Mouse (Mus musculus): ENCODE results near the gene Tgfbr2.
"Not testable (repeated sequence)": the region's sequence is repeated elsewhere in the genome, so short reads cannot be mapped to it uniquely, and the experiment has no call there.

Tgfbr2 gene

DNA sequence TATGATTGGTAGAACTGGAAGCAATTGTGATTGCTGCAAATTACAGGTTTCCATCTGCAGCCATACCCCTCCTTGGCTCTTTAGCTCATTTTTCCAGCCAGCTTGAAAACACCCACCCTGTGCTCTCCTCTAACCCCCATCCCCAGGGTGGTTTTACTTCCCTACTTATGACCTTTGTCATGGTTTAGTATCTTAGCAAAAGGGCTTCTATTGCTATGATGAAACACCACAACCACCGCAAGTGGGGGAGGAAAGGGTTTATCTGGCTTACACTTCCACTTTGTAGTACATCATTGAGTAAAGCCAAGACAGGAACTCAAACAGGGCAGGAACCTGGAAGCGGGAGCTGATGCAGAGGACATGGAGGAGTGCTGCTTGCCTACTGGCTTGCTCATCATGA is 97.7 kb downstream of the Tgfbr2 start:
- no peak for DNase-seq (ENCODE audit: low read depth, low spot score)

DNA sequence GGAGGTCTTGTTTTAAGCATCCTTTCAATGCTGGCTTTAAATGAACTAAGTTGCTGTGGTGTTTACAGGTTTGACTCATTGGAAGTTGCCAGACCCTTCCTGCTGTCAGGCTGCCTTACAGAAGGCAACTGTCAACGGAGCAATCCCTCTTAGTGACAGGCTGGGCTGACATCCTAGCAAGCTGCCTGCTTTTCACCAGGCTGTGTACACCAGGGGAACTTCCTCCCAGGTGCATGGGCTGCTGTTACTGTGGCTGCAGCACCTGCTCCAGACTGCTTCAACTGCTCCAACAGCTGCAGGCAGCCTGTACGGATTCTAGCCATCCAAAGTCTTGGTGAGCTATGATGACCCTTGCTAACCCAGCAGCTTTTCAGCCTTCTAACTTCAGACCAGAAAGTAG is 98.2 kb downstream of the Tgfbr2 start:
- no peak for DNase-seq (ENCODE audit: low read depth, low spot score)

DNA sequence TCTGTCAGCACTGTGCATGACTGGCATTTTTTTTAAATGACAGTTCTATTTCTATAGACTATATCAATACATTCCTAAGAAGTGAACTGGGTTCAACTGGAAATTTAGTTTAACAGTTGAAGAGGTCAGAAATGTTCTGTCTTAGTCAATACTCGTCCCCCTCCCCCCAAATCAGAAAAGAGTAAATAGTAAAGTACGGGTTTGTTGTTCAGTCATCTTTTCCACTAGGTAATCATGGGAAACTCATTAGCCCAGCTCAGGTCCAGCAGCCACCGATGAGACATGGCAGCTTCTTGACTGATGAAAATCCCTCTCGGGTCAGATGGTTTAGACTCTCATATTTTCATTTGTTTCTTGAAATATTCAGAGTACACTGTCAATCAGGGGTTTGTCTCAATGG is 99.0 kb downstream of the Tgfbr2 start:
- no peak for DNase-seq (ENCODE audit: low read depth, low spot score)

- DNase-seq (ENCODE audit: low read depth, low spot score), result not testable (repeated sequence)
These were observed 103.6 kb downstream of the Tgfbr2 start for GRCm38 (mm10) chr9:116071561-116071960.

GRCm38 (mm10) chr9:116064774-116065173 is 110.4 kb downstream of the Tgfbr2 start:
- DNase-seq (ENCODE audit: low read depth, low spot score), result no peak

- DNase-seq (ENCODE audit: low read depth, low spot score), result peak; percentile 47
These were observed 114.5 kb downstream of the Tgfbr2 start for GRCm38 (mm10) chr9:116060691-116061090.

GRCm38 (mm10) chr9:116059156-116059555 is 116.0 kb downstream of the Tgfbr2 start:
- DNase-seq (ENCODE audit: low read depth, low spot score), result peak; percentile 11

- no peak for DNase-seq (ENCODE audit: low read depth, low spot score)
These were observed 116.7 kb downstream of the Tgfbr2 start for GRCm38 (mm10) chr9:116058475-116058874.

DNA sequence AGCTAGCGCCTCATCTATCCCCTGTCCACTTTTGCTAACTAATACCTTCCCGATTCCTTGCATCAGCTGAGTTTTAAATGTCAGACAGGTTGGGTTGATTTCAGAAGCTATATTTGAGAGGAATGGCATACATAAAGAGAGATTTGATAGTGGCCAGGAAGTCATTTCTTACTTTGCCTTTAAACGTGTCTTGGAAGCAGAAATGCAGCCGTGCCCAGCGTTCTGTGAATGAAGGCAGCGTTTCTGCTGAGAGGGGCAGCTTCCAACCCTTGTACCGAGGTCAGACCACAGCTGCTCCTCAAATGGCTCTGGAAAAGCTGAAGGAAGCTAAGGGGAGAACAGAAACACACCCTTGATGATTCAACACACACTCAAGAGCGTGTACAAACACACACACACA is 121.2 kb downstream of the Tgfbr2 start:
- DNase-seq (ENCODE audit: low read depth, low spot score), result no peak

GRCm38 (mm10) chr9:116049985-116050384 is 125.2 kb downstream of the Tgfbr2 start:
- no peak for DNase-seq (ENCODE audit: low read depth, low spot score)

- DNase-seq (ENCODE audit: low read depth, low spot score), result peak; percentile 76
These were observed 133.4 kb downstream of the Tgfbr2 start for GRCm38 (mm10) chr9:116041787-116042186.

DNA sequence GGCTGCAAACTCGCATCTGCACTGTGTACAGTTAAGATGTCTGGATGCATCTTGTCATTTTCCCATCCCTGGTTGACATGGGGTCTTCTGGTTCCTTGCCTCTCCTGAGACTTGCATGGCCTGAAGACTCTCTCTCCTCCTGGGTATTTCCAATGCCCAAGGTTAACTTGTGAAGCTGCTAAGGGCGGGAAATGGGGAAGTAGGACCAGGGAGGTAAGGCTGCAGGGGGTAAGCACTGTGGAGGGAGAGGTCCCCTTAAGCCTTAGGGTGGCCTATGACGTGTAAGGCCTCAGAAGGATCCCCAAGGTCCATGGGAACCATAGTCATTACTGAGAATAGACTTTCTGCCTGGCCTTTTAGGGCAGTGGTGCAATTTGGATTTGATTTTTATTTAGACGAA is 133.8 kb downstream of the Tgfbr2 start:
- no peak for DNase-seq (ENCODE audit: low read depth, low spot score)

GRCm38 (mm10) chr9:116040852-116041251 is 134.3 kb downstream of the Tgfbr2 start:
- not testable (repeated sequence) for DNase-seq (ENCODE audit: low read depth, low spot score)

DNA sequence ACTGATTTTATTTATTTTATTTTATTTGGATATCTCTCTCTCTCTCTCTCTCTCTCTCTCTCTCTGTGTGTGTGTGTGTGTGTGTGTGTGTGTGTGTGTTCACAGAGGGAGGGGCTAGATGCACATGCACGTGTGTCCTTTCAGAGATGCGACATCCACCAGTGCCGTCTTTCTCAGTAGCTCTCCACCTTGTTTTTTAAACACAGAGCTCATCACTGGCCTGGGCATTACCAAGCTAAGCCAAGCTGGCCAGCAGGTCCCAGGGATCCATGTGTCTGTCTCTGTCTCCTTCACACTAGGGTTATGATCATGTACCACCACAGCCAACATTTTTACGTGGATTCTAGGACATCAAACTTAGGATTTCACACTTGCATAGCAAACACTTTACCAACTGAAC is 135.2 kb downstream of the Tgfbr2 start:
- no peak for DNase-seq (ENCODE audit: low read depth, low spot score)

DNA sequence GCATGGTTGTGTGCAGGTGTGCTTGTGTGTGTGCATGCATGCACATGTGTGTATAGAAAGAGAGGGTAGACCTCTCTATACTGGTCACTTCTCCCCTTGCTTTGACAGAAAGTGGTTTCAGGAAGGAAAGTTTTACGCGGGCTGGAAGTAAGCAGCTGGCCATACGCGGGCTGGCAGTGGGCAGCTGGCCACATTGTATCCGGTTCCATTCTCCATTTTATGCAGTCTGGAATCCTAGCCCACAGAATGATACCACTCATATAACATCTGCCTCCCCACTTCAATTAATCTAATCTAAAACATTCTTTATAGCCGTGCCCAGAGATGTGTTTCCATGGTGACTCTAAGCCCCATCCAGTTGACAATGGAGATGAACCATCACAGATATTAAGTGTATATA is 136.9 kb downstream of the Tgfbr2 start:
- no peak for DNase-seq (ENCODE audit: low read depth, low spot score)

All from mesoderm, embryonic 11.5 days (tissue).